Mouse (Mus musculus) bone marrow macrophage, adult 2 months (primary cell): ENCODE data around the gene Ninj1.

Source experiments
- CTCF ChIP-seq: IDR thresholded peaks from 2 replicates; pipeline ENCODE4 v1.5.1; 2012; ENCODE audit warnings: low read depth, mild to moderate bottlenecking, low read length, moderate library complexity
- POLR2A ChIP-seq: IDR thresholded peaks from 2 replicates; pipeline ENCODE4 v1.6.1; 2012; ENCODE audit warnings: mild to moderate bottlenecking, low read depth, low read length, borderline replicate concordance

DNA sequence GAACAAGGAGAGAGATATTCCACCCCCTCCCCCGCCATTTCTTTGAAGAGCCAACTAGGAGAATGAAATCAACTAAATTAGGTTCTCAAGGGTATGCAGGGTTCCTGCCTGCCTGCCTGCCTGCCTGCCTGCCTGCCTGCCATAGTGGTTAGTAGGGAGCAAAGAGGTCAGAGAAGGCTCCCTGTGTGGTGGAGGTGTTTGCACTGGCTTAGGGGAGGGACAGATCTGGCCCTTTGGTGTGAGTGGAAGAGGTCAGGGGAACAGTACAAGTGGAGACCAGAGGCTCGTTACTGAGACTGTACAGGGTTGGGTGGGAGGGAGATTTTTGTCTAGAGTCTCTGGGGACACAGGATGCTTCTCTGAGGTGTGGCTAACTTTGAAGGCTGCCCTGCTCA lies 1.7 kb downstream of the Ninj1 start:
- TF ChIP-seq CTCF (no peak), POLR2A (no peak)
